In the genomic region with DNA sequence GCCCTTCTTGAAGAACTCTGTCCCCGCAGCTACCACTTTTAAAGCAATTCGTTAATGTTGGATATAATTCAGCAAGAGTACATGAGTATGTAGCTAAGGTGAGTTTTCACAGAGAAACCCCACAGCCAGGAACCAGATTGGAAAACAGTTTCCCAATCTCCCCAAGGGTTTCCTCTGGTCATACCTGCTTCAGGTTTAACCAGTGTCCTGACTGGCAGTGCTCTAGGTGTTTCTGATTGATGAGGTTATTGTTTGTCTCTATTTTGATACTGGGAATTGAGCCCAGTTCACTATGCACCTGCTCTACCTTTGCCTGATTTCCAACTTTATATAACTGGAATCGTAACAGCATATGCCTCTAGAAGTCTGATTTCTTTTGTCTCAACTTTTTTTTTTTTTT, we compare ENCODE assay signal across 15 mouse cellular contexts.
"Had no signal": no experiment of that assay in that cellular context is flagged by ENCODE, and none has a peak within 500 bp of the region (broad histone marks: within the 10 kb centered on the region; RNA-seq: fewer than 3 reads in every experiment).

No protein-coding gene starts in this region.

- DNase-seq: lung, adult 2 months; lung, postnatal 14 days; lung, postnatal 36 days; right cerebral cortex, postnatal 14 days; spleen, adult 18-20 months; thymus, adult 2 months; thymus, postnatal 25 days; thymus, postnatal 4 days had no signal

- H3K9ac ChIP-seq: liver, embryonic 14.5 days; lung, embryonic 15.5 days; midbrain, embryonic 12.5 days; midbrain, embryonic 15.5 days; neural tube, embryonic 12.5 days had no signal

- H3K4me2 ChIP-seq: lung, embryonic 15.5 days; midbrain, embryonic 12.5 days; midbrain, embryonic 15.5 days; neural tube, embryonic 12.5 days had no signal

- ATAC-seq: lung, postnatal 0 days; midbrain, embryonic 15.5 days had no signal

- H3K36me3 ChIP-seq: lung, embryonic 15.5 days; midbrain, embryonic 12.5 days; midbrain, embryonic 15.5 days; neural tube, embryonic 12.5 days had no signal

- H3K27ac ChIP-seq: liver, embryonic 14.5 days; lung, embryonic 15.5 days; midbrain, embryonic 12.5 days; midbrain, embryonic 15.5 days; neural tube, embryonic 12.5 days had no signal

- H3K9me3 ChIP-seq: lung, embryonic 15.5 days; megakaryocyte, embryonic 14.5 days; midbrain, embryonic 12.5 days; midbrain, embryonic 15.5 days; neural tube, embryonic 12.5 days had no signal

- H3K27me3 ChIP-seq: lung, embryonic 15.5 days; midbrain, embryonic 12.5 days; midbrain, embryonic 15.5 days; neural tube, embryonic 12.5 days had no signal

- H3K4me3 ChIP-seq: lung, embryonic 15.5 days; megakaryocyte, embryonic 14.5 days; midbrain, embryonic 12.5 days; midbrain, embryonic 15.5 days; neural tube, embryonic 12.5 days had no signal
